Mouse (Mus musculus): Measurements from ENCODE around the gene Klre1.
"Not testable (repeated sequence)": the region's sequence is repeated elsewhere in the genome, so short reads cannot be mapped to it uniquely, and the experiment has no call there.

The Klre1 gene

GRCm38 (mm10) chr6:129591508-129591907 is 13.8 kb downstream of the Klre1 start, which contains the start of gene Klrd1:
Gene Klrd1 (plus strand): TSS chr6:129591782.
- DNase-seq = no peak

- no peak for DNase-seq
Measured at GRCm38 (mm10) chr6:129608372-129608771, 30.7 kb downstream of the Klre1 start.

DNA sequence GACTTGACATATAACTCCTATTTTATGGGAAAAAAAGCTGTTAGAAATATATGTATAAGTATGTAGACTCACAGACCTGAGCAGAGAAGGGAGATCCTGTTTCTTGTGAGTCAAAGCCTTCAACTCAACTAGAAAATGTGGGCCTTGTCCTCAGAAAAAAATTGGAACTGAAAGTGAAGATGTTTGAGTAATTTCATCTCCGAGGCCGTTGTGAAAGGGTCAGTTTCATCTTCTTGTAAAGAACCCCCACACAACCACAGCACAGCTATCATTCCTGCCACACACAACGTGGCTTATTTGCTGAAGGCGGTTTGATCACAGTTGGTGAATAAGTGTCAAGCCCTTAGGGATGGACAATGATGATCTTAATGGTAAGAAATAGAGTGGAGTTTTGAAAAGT is 46.0 kb downstream of the Klre1 start, which contains the start of gene Klrk1:
TSS of gene Klrk1 (minus strand) at position 130 of the 400 bp plus-strand sequence.
- DNase-seq = no peak

DNA sequence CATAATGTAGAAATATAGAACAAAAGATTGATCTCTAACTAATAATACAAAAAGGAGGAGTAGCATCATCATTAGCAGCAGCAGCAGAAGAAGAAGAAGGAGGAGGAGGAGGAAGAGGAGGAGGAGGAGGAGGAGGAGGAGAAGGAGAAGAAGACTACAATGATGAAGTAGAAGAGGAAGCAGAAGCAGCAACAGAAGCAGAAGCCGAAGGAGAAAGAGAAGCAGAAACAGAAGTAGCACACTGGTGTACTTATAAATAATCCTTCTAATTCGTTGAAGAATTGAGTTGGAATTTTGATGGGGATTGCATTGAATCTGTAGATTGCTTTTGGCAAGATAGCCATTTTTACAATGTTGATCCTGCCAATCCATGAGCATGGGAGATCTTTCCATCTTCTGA is 53.3 kb downstream of the Klre1 start:
- not testable (repeated sequence) for DNase-seq
